Mouse (Mus musculus) liver, embryonic 14.5 days (tissue): ENCODE measurements around the gene Olfr250. TPM values are rescaled to one million over a fixed set of nuclear protein-coding genes. Genes with fewer than 3 reads are reported as not detected.

ENCODE experiments used
- polyA plus RNA-seq, 2 experiments: library from polyadenylated mRNA; depleted of rRNA in 1 of 2; stranded (reverse) in 1 of 2; unstranded in 1 of 2; fragments of >200 nt; fragmentation: Nextera tagmentation in 1 of 2; extraction: Ambion mirVana in 1 of 2; gene quantifications; 2 replicates each; pipeline versions ENCODE4 v1.2.1 to v1.2.3; 2012 to 2014

Olfr250 gene
- polyA plus RNA-seq, 2 experiments = not detected

Other genes starting within 250 kb of the Olfr250 start
- gene Olfr890, start 224.4 kb upstream of the Olfr250 start, polyA plus RNA-seq (2012; rRNA removed) = not detected in 2 replicates
- gene Olfr890, start 224.4 kb upstream of the Olfr250 start, polyA plus RNA-seq (2014; fragmentation: Nextera tagmentation; extraction: Ambion mirVana) = not detected in 2 replicates
- not detected in 2 replicates for gene Olfr891, start 186.1 kb upstream of the Olfr250 start, polyA plus RNA-seq (2012; rRNA removed)
- gene Olfr891, start 186.1 kb upstream of the Olfr250 start, polyA plus RNA-seq (2014; fragmentation: Nextera tagmentation; extraction: Ambion mirVana) = not detected in 2 replicates
- not detected in 2 replicates for gene Olfr893, start 158.5 kb upstream of the Olfr250 start, polyA plus RNA-seq (2012; rRNA removed)
- gene Olfr893, start 158.5 kb upstream of the Olfr250 start, polyA plus RNA-seq (2014; fragmentation: Nextera tagmentation; extraction: Ambion mirVana) = not detected in 2 replicates
- not detected in 2 replicates for gene Olfr894, start 148.8 kb upstream of the Olfr250 start, polyA plus RNA-seq (2012; rRNA removed)
- not detected in 2 replicates for gene Olfr894, start 148.8 kb upstream of the Olfr250 start, polyA plus RNA-seq (2014; fragmentation: Nextera tagmentation; extraction: Ambion mirVana)
- not detected in 2 replicates for gene Olfr143, start 114.1 kb upstream of the Olfr250 start, polyA plus RNA-seq (2012; rRNA removed)
- not detected in 2 replicates for gene Olfr143, start 114.1 kb upstream of the Olfr250 start, polyA plus RNA-seq (2014; fragmentation: Nextera tagmentation; extraction: Ambion mirVana)
- not detected in 2 replicates for gene Olfr895, start 99.0 kb upstream of the Olfr250 start, polyA plus RNA-seq (2012; rRNA removed)
- gene Olfr895, start 99.0 kb upstream of the Olfr250 start, polyA plus RNA-seq (2014; fragmentation: Nextera tagmentation; extraction: Ambion mirVana) = not detected in 2 replicates
- gene Olfr896-ps1, start 75.8 kb upstream of the Olfr250 start, polyA plus RNA-seq (2012; rRNA removed) = not detected in 2 replicates
- gene Olfr896-ps1, start 75.8 kb upstream of the Olfr250 start, polyA plus RNA-seq (2014; fragmentation: Nextera tagmentation; extraction: Ambion mirVana) = not detected in 2 replicates
- not detected in 2 replicates for gene Olfr25, start 37.8 kb upstream of the Olfr250 start, polyA plus RNA-seq (2012; rRNA removed)
- not detected in 2 replicates for gene Olfr25, start 37.8 kb upstream of the Olfr250 start, polyA plus RNA-seq (2014; fragmentation: Nextera tagmentation; extraction: Ambion mirVana)
- not detected in 2 replicates for gene Olfr898, start 18.5 kb upstream of the Olfr250 start, polyA plus RNA-seq (2012; rRNA removed)
- not detected in 2 replicates for gene Olfr898, start 18.5 kb upstream of the Olfr250 start, polyA plus RNA-seq (2014; fragmentation: Nextera tagmentation; extraction: Ambion mirVana)
- gene Olfr251, start 10.2 kb downstream of the Olfr250 start, polyA plus RNA-seq (2012; rRNA removed) = not detected in 2 replicates
- not detected in 2 replicates for gene Olfr251, start 10.2 kb downstream of the Olfr250 start, polyA plus RNA-seq (2014; fragmentation: Nextera tagmentation; extraction: Ambion mirVana)
- not detected in 2 replicates for gene Olfr147, start 34.8 kb downstream of the Olfr250 start, polyA plus RNA-seq (2012; rRNA removed)
- not detected in 2 replicates for gene Olfr147, start 34.8 kb downstream of the Olfr250 start, polyA plus RNA-seq (2014; fragmentation: Nextera tagmentation; extraction: Ambion mirVana)
- not detected in 2 replicates for gene Olfr901, start 62.6 kb downstream of the Olfr250 start, polyA plus RNA-seq (2012; rRNA removed)
- gene Olfr901, start 62.6 kb downstream of the Olfr250 start, polyA plus RNA-seq (2014; fragmentation: Nextera tagmentation; extraction: Ambion mirVana) = not detected in 2 replicates
- gene Olfr902, start 80.8 kb downstream of the Olfr250 start, polyA plus RNA-seq (2012; rRNA removed) = not detected in 2 replicates
- not detected in 2 replicates for gene Olfr902, start 80.8 kb downstream of the Olfr250 start, polyA plus RNA-seq (2014; fragmentation: Nextera tagmentation; extraction: Ambion mirVana)
- not detected in 2 replicates for gene Olfr904, start 96.2 kb downstream of the Olfr250 start, polyA plus RNA-seq (2012; rRNA removed)
- gene Olfr904, start 96.2 kb downstream of the Olfr250 start, polyA plus RNA-seq (2014; fragmentation: Nextera tagmentation; extraction: Ambion mirVana) = not detected in 2 replicates
- not detected in 2 replicates for gene Olfr905, start 104.2 kb downstream of the Olfr250 start, polyA plus RNA-seq (2012; rRNA removed)
- not detected in 2 replicates for gene Olfr905, start 104.2 kb downstream of the Olfr250 start, polyA plus RNA-seq (2014; fragmentation: Nextera tagmentation; extraction: Ambion mirVana)
- not detected in 2 replicates for gene Olfr906, start 120.2 kb downstream of the Olfr250 start, polyA plus RNA-seq (2012; rRNA removed)
- not detected in 2 replicates for gene Olfr906, start 120.2 kb downstream of the Olfr250 start, polyA plus RNA-seq (2014; fragmentation: Nextera tagmentation; extraction: Ambion mirVana)
- gene Olfr907, start 128.9 kb downstream of the Olfr250 start, polyA plus RNA-seq (2012; rRNA removed) = not detected in 2 replicates
- gene Olfr907, start 128.9 kb downstream of the Olfr250 start, polyA plus RNA-seq (2014; fragmentation: Nextera tagmentation; extraction: Ambion mirVana) = not detected in 2 replicates
- gene Olfr911-ps1, start 154.7 kb downstream of the Olfr250 start, polyA plus RNA-seq (2012; rRNA removed) = not detected in 2 replicates
- not detected in 2 replicates for gene Olfr911-ps1, start 154.7 kb downstream of the Olfr250 start, polyA plus RNA-seq (2014; fragmentation: Nextera tagmentation; extraction: Ambion mirVana)
- gene Olfr910, start 171.0 kb downstream of the Olfr250 start, polyA plus RNA-seq (2012; rRNA removed) = not detected in 2 replicates
- gene Olfr910, start 171.0 kb downstream of the Olfr250 start, polyA plus RNA-seq (2014; fragmentation: Nextera tagmentation; extraction: Ambion mirVana) = not detected in 2 replicates
- not detected in 2 replicates for gene Olfr912, start 213.3 kb downstream of the Olfr250 start, polyA plus RNA-seq (2012; rRNA removed)
- gene Olfr912, start 213.3 kb downstream of the Olfr250 start, polyA plus RNA-seq (2014; fragmentation: Nextera tagmentation; extraction: Ambion mirVana) = not detected in 2 replicates
- gene Olfr913, start 225.9 kb downstream of the Olfr250 start, polyA plus RNA-seq (2012; rRNA removed) = not detected in 2 replicates
- not detected in 2 replicates for gene Olfr913, start 225.9 kb downstream of the Olfr250 start, polyA plus RNA-seq (2014; fragmentation: Nextera tagmentation; extraction: Ambion mirVana)
- gene Olfr914, start 238.2 kb downstream of the Olfr250 start, polyA plus RNA-seq (2012; rRNA removed) = not detected in 2 replicates
- gene Olfr914, start 238.2 kb downstream of the Olfr250 start, polyA plus RNA-seq (2014; fragmentation: Nextera tagmentation; extraction: Ambion mirVana) = not detected in 2 replicates